Mouse (Mus musculus) hindbrain, embryonic 11.5 days (tissue): ENCODE measurements around the gene Armc9. TPM values are rescaled to one million over a fixed set of nuclear protein-coding genes. Genes with fewer than 3 reads are reported as not detected.

Experiments used
- ATAC-seq: fragments of 200-750 bp; cut with Nextera tagmentation; 2 replicates; pipeline ENCODE4 v1.8.0; 2017; ENCODE audit warnings: mild to moderate bottlenecking, moderate TSS enrichment, moderate library complexity; ENCODE audit not compliant: low FRiP score
- DNase-seq: peaks from one replicate; pipeline ENCODE4 v3.0.0-alpha.2; 2015; ENCODE audit warnings: low spot score
- H3K27ac ChIP-seq: fragments of 300-500 bp; sonication (generic); 2 replicates; pipeline ENCODE4 v1.5.1; 2014; ENCODE audit warnings: mild to moderate bottlenecking, low read depth, low read length
- H3K27me3 ChIP-seq: fragments of 300-500 bp; sonication (generic); 2 replicates; pipeline ENCODE4 v1.6.1; 2014; ENCODE audit warnings: mild to moderate bottlenecking, low read length, moderate library complexity, mixed read lengths; ENCODE audit not compliant: control insufficient read depth, insufficient read depth
- H3K36me3 ChIP-seq: fragments of 300-500 bp; sonication (generic); 2 replicates; pipeline ENCODE4 v1.6.1; 2014; ENCODE audit warnings: mild to moderate bottlenecking, low read length, moderate library complexity, mixed read lengths; ENCODE audit not compliant: control insufficient read depth, insufficient read depth
- H3K4me1 ChIP-seq: fragments of 300-500 bp; sonication (generic); replicated peaks from 2 replicates; pipeline ENCODE4 v1.6.1; 2014; ENCODE audit warnings: low read length, mixed read lengths; ENCODE audit not compliant: control insufficient read depth, insufficient read depth
- H3K4me2 ChIP-seq: fragments of 300-500 bp; sonication (generic); replicated peaks from 2 replicates; pipeline ENCODE4 v1.6.1; 2014; ENCODE audit warnings: mild to moderate bottlenecking, low read depth, low read length
- H3K4me3 ChIP-seq: fragments of 300-500 bp; sonication (generic); 2 replicates; pipeline ENCODE4 v1.5.1; 2014; ENCODE audit warnings: low read depth, low read length
- H3K9ac ChIP-seq: fragments of 300-500 bp; sonication (generic); 2 replicates; pipeline ENCODE4 v1.6.1; 2014; ENCODE audit warnings: low read depth, low read length
- H3K9me3 ChIP-seq: fragments of 300-500 bp; sonication (generic); 2 replicates; pipeline ENCODE4 v1.6.1; 2016; ENCODE audit warnings: low read length; ENCODE audit not compliant: control insufficient read depth
- WGBS: fragments of 180-500 bp; shearing (Covaris S2); extraction: QIAGEN DNeasy Blood & Tissue Kit; methylation state at CpG from one replicate; pipeline ENCODE4 v1.1.7; 2014; 5-methylcytosine and 5-hydroxymethylcytosine counted together
- polyA plus RNA-seq: library from polyadenylated mRNA; unstranded; fragments of >200 nt; fragmentation: Nextera tagmentation; extraction: Ambion mirVana; gene quantifications from 2 replicates; pipeline ENCODE4 v1.2.1, GENCODE M21; 2014

Armc9 gene
- polyA plus RNA-seq, 1 experiment from 2014 or later: 33.9 TPM

- Histone ChIP-seq H3K36me3 (no peaks in the 10 kb centered on the region), H3K4me2 (peak within 1 kb of the TSS; percentile 85), H3K27ac (no peak within 1 kb of the TSS), H3K4me1 (no peaks in the 10 kb centered on the region; the same call in 1 of the 2 replicates), H3K27me3 (peaks cover 34% of the 10 kb centered on the region), H3K9ac (peak within 1 kb of the TSS; percentile 12; the same call in 1 of the 2 replicates), H3K4me3 (peak within 1 kb of the TSS; percentile 55), H3K9me3 (no peaks in the 10 kb centered on the region)
- ATAC-seq (no peak), DNase-seq (no peak)
- 26% methylated on average over 6 of the region's 6 CpGs for WGBS
Measured at GRCm38 (mm10) chr1:86302532-86302931, 148.0 kb downstream of the Armc9 start, which contains the start of gene B3gnt7. B3gnt7 (plus strand) TSS chr1:86302832.

GRCm38 (mm10) chr1:86303063-86303872 lies 148.7 kb downstream of the Armc9 start:
- Histone ChIP-seq H3K9me3 (no peaks in the 10 kb centered on the region), H3K36me3 (no peaks in the 10 kb centered on the region), H3K4me3 (peak overlapping the region; percentile 55), H3K9ac (peak overlapping the region; percentile 12; the same call in 1 of the 2 replicates), H3K4me2 (peak overlapping the region; percentile 85), H3K4me1 (no peaks in the 10 kb centered on the region; the same call in 1 of the 2 replicates), H3K27me3 (peaks cover 34% of the 10 kb centered on the region), H3K27ac (no peak overlapping the region)
- peak; percentile 81 for ATAC-seq
- under 1% methylated on average over 59 of the region's 65 CpGs for WGBS
- DNase-seq: peak; percentile 76

GRCm38 (mm10) chr1:86303873-86304250 lies 149.3 kb downstream of the Armc9 start:
- H3K4me1 ChIP-seq: no peaks in the 10 kb centered on the region; the same call in 1 of the 2 replicates
- H3K4me2 ChIP-seq: peak overlapping the region; percentile 85
- DNase-seq (no peak), ATAC-seq (no peak)
- H3K36me3 ChIP-seq: no peaks in the 10 kb centered on the region
- no peak overlapping the region for H3K27ac ChIP-seq
- no peaks in the 10 kb centered on the region for H3K9me3 ChIP-seq
- WGBS: 4% methylated on average over 16 of the region's 16 CpGs
- H3K27me3 ChIP-seq: peaks cover 34% of the 10 kb centered on the region
- peak overlapping the region; percentile 12; the same call in 1 of the 2 replicates for H3K9ac ChIP-seq
- H3K4me3 ChIP-seq: peak overlapping the region; percentile 55

GRCm38 (mm10) chr1:86306686-86307085 lies 152.1 kb downstream of the Armc9 start:
- Histone ChIP-seq H3K9me3 (no peaks in the 10 kb centered on the region), H3K4me2 (no peak overlapping the region), H3K36me3 (no peaks in the 10 kb centered on the region), H3K4me3 (no peak overlapping the region), H3K9ac (no peak overlapping the region), H3K4me1 (peaks cover 6% of the 10 kb centered on the region), H3K27me3 (peaks cover 32% of the 10 kb centered on the region), H3K27ac (no peak overlapping the region)
- DNase-seq (no peak), ATAC-seq (no peak)
- WGBS: 83% methylated on average over 3 of the region's 3 CpGs

GRCm38 (mm10) chr1:86307177-86307762 lies 152.7 kb downstream of the Armc9 start:
- peaks cover 6% of the 10 kb centered on the region for H3K4me1 ChIP-seq
- no peak for DNase-seq
- no peak overlapping the region for H3K4me3 ChIP-seq
- no peak overlapping the region for H3K9ac ChIP-seq
- H3K4me2 ChIP-seq: no peak overlapping the region
- H3K9me3 ChIP-seq: no peaks in the 10 kb centered on the region
- no peaks in the 10 kb centered on the region for H3K36me3 ChIP-seq
- peaks cover 29% of the 10 kb centered on the region for H3K27me3 ChIP-seq
- WGBS: 92% methylated on average over 7 of the region's 7 CpGs
- H3K27ac ChIP-seq: no peak overlapping the region
- ATAC-seq: no peak

GRCm38 (mm10) chr1:86307871-86308641 lies 153.5 kb downstream of the Armc9 start:
- no peak overlapping the region for H3K4me2 ChIP-seq
- H3K36me3 ChIP-seq: no peaks in the 10 kb centered on the region
- H3K4me3 ChIP-seq: no peak overlapping the region
- peaks cover 25% of the 10 kb centered on the region for H3K27me3 ChIP-seq
- no peak for DNase-seq
- no peak overlapping the region for H3K27ac ChIP-seq
- H3K9me3 ChIP-seq: no peaks in the 10 kb centered on the region
- ATAC-seq: no peak
- 30% methylated on average over 4 of the region's 4 CpGs for WGBS
- H3K4me1 ChIP-seq: peaks cover 6% of the 10 kb centered on the region
- H3K9ac ChIP-seq: no peak overlapping the region

GRCm38 (mm10) chr1:86309270-86309833 lies 154.8 kb downstream of the Armc9 start:
- ATAC-seq: no peak

GRCm38 (mm10) chr1:86310536-86311310 lies 156.1 kb downstream of the Armc9 start:
- Histone ChIP-seq H3K4me1 (peaks cover 6% of the 10 kb centered on the region), H3K9ac (no peak overlapping the region), H3K4me3 (no peak overlapping the region), H3K36me3 (no peaks in the 10 kb centered on the region), H3K4me2 (no peak overlapping the region), H3K27ac (no peak overlapping the region), H3K9me3 (no peaks in the 10 kb centered on the region), H3K27me3 (peaks cover 2% of the 10 kb centered on the region)
- WGBS: 13% methylated on average over 15 of the region's 15 CpGs
- DNase-seq: peak; percentile 39
- ATAC-seq: 0 out of 2 replicates have a peak, but pooled peaks have one; percentile 35

More at GRCm38 (mm10) chr1:86309270-86309833, 154.8 kb downstream of the Armc9 start:
- no peak overlapping the region for H3K4me3 ChIP-seq
- peaks cover 12% of the 10 kb centered on the region for H3K27me3 ChIP-seq
- peaks cover 6% of the 10 kb centered on the region for H3K4me1 ChIP-seq
- H3K4me2 ChIP-seq: no peak overlapping the region
- no peaks in the 10 kb centered on the region for H3K36me3 ChIP-seq
- H3K9me3 ChIP-seq: no peaks in the 10 kb centered on the region
- no peak overlapping the region for H3K27ac ChIP-seq
- H3K9ac ChIP-seq: no peak overlapping the region
- WGBS: 88% methylated on average over 7 of the region's 7 CpGs
- no peak for DNase-seq
